Mouse (Mus musculus) ovary, postnatal 36 days (tissue): ENCODE data around the gene Klhl1.

Source experiments
- DNase-seq: peaks from one replicate; pipeline ENCODE4 v3.0.0; 2022; ENCODE audit warnings: low spot score, mixed read lengths

The Klhl1 gene

DNA sequence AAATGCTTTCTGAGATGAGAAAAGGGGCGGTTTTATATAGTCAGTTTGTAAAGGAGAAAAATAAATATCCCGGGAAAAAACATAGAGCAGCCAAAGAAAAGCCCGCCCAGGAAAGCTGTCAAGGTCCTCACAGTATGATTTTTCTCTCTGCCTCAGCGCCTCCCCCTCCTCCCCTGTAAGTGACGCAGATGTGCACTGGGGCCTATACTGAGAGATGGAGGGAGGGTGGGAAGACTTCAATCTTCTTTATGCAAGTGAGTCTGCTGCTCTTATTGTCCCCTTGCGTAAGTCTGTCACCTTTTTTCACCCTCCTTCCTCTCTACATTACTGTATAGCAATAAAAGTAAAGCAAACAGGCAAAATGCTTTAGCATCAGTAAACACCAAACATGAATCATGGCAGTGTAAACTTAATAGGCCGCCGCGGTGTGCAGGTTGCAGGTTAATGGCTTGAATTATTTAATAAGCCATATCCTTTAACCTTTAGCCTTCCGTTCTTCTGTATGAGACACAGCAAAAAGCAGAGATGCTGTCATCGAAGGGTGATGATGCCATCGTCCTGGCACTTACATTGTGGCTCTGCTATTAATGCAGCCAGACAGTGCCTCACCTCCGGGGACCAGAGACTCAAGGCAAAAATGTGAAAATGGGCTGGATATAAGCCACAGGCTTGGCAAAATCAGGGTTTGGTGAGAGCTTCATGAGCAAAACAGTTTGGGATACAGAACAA is at the start of gene Klhl1:
Klhl1 (minus strand) TSS at position 149 of the 729 bp plus-strand sequence.
- no peak for DNase-seq

DNA sequence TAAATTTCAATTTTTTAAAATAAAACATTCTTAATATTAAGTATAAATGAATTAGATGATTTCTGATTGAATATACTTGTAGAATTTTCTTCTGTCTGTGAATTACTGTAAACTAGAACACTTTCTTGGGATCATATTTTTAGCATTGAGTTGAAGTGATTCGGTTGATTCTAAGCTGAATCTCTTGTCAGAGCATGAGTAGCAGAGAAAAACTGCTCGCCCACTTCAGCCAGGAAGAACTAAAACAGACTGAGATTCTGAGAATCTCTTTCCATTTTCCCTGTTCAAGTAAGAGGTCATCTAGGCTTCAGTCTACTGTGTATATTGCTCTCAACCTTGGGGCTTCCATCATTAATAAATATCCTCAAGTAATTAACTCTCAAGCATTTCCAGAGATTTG is 34.8 kb upstream of the Klhl1 start:
- no peak for DNase-seq

DNA sequence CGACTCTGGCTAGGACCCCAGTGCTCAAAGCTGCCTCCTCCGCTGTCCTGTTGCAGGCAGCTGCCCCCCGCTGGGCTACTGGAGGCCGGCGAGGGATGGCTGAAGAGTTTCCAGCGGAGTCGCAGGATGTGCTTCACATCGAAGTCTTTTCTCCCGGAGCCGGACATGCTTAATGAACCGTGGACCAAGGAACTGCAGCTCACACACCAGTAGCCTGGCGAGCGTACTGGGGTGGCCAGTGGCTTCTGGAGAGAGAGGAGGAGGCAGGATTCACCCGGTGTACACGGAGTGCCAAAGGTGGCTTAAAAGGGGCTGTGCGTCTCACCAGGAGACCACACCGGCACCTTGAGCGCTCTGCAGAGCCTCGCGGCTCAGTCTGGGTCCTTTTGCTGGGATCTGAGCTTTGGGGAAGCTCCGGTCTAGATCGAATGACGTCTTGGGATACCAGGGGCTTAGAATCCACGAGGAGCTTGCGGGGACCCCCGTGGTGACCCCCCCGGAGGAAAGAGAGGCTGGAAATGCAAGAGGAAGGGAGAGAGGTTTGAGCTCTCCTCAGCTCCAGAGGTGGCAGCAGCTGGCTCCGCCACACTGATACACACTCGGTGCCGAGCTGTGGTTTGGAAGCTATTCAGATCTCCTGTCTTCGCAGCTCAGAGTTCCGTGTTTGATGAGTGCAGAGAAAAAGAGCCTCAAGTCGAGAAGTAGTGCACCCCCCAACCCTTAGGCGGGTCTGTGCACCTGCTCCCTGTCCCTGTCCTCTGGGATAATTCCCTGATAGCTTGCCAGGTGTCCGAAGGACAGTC is 550 bp downstream of the Klhl1 start:
- DNase-seq: no peak

GRCm38 (mm10) chr14:96517727-96518126 is 1.2 kb downstream of the Klhl1 start:
- DNase-seq: no peak

DNA sequence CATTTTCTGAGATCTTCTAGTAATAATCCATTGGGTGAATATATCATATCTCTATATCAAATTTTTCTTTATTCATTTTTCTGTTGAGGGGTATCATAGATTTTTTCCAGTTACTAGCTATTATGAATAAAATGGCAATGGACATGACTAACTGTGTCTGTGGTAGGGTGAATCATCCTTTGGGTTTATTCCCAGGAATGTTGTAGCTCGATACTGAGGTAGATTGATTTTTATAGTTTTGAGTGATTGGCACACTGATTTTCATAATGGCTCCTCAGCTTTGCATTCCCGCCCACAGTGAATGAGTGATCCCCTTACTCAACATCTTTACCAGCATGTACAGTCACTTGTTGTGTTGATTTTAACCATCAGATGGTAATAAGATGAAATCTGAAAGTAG is 19.0 kb downstream of the Klhl1 start:
- DNase-seq: no peak

DNA sequence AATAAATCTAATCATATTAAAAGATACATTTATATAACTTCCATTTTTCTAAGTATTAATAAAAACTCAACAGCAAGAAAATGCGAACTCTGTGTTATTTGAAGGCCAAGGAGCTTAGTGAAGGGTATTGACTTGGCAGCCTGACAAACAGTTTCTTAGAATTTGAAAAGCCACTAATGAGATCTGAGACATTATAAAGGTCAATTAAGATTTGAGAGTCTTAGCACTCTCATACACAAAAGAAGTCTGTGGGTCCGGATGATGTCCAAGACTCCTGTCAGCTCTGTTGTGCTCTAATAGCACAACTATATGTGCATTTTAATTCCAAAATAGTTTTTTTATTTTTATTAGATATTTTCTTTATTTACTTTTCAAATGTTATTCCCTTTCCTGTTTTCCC is 47.1 kb downstream of the Klhl1 start:
- no peak for DNase-seq

- DNase-seq: no peak
Measured at GRCm38 (mm10) chr14:96471336-96471735, 47.6 kb downstream of the Klhl1 start.

GRCm38 (mm10) chr14:96461756-96462155 is 57.1 kb downstream of the Klhl1 start:
- no peak for DNase-seq

DNA sequence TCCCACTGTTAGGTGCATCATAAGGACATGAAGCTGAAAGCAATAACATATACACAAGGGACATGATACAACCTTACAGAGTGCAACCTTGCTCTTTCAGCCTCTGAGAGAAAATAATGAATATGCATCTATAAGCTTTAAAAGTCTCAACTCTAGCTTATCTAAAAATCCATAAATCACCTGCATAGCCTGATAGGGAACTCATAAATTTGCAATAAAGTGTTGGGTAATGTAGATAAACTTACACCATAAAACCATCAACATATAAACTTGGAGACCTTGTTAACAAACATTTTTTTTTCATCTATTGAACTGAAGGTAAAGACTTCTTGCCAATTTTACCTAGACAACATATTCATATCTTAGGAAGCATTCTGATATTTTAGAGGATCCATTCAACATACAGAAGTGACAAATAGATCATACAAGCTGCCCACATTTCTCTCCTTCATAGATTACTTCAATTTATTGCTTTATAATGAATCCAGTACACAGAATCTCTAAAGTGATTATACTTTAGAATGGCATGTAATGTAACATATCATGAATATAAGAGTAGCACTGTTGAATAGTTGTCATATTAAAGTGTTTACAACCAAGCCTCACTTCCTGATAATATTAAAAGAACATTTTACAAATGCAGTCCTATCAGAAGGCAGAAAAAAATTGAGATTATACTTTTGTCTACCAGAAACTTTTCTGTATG is 126.7 kb downstream of the Klhl1 start:
- DNase-seq: no peak

- no peak for DNase-seq
Measured at GRCm38 (mm10) chr14:96362727-96363126, 156.2 kb downstream of the Klhl1 start.

GRCm38 (mm10) chr14:96348220-96348619 is 170.7 kb downstream of the Klhl1 start:
- DNase-seq: no peak

- DNase-seq: no peak
Measured at GRCm38 (mm10) chr14:96331069-96331468, 187.8 kb downstream of the Klhl1 start.

- no peak for DNase-seq
Measured at GRCm38 (mm10) chr14:96217805-96218441, 301.0 kb downstream of the Klhl1 start.

GRCm38 (mm10) chr14:96194795-96195194 is 324.1 kb downstream of the Klhl1 start:
- DNase-seq: peak; percentile 7

GRCm38 (mm10) chr14:96174546-96174945 is 344.4 kb downstream of the Klhl1 start:
- DNase-seq: no peak

- DNase-seq: no peak
Measured at GRCm38 (mm10) chr14:96143137-96143536, 375.8 kb downstream of the Klhl1 start.

- no peak for DNase-seq
Measured at GRCm38 (mm10) chr14:96140246-96140645, 378.7 kb downstream of the Klhl1 start.

DNA sequence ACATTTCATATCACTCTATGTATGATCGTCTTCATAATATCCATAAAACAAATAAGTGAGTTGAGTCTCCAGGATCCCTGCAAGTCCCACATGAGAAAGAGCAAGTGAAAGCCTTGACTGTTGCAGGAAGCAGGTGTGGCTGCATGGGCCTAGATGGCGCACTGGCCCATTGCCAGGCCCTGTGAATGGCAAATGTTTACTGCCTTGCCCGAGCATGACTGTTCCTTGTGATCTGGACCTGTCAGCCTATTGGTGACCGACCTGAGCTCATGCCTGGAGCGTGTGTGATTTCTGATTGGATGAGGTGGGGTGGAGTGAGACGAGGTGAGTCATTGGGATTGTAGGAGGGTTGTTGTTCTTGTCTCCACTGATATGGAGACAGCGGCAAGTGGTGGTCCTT is 411.5 kb downstream of the Klhl1 start:
- DNase-seq: no peak

DNA sequence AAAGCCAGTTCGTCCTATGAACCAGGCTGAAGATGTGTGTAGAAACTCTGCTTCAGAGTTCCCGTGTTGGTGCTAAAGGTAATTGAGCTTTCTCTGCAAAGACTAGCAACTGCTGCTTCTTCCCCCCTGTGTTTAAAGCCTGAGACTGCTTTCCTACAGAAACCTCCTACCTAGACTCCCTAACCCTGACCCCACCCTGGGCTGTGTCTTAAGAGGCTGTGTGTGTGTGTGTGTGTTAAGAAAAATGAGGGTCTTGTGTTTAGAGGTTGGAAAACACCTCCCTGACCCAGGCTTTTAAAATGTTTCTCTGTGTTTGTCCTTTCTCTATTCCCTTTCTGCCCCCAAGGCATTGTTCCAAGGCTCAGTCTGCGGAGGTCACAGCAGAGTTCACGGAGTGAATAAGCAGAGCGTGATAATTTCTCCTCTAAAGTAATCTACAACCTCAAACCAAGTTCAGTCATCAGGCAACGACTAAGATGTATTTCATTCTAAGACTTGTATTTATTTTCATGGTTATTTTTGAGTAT is 437.2 kb downstream of the Klhl1 start:
- DNase-seq: no peak

- DNase-seq: no peak
Measured at GRCm38 (mm10) chr14:96065884-96066283, 453.0 kb downstream of the Klhl1 start.
